Mouse (Mus musculus): ENCODE results near the gene Bmt2. TPM values are rescaled to one million over a fixed set of nuclear protein-coding genes. Genes with fewer than 3 reads are reported as not detected.

Bmt2 gene
- polyA plus RNA-seq, 1 experiment from 2014 or later: 26.5 TPM

DNA sequence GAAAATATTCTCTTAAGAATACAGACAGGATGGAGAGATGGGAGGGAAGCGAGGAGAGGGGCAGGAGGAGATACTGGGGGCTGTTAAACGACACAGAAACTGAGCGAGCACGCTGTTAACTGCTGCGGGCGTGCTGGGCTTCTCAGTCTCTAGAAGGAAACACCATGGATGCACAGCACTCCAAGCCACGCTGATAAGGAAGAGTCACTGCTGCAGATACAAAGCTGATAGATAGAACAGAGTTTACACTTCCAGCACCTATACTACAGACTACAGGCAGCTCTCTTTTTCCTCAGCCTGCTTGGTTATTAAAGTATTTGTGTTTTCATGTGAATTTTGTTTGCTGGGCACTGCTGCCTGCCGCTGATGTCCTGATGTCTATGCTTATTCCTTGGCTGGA, 91.6 kb downstream of the Bmt2 start:
- H3K27me3 ChIP-seq (ENCODE audit: control insufficient read depth, insufficient read depth, low read length): no peaks in the 10 kb centered on the region
- ATAC-seq (ENCODE audit: low FRiP score) (no peak), DNase-seq (ENCODE audit: low spot score, missing footprints) (no peak)
- WGBS: 90% methylated on average over 8 of the region's 8 CpGs
- H3K9ac ChIP-seq (ENCODE audit: low read length): no peak overlapping the region
- no peak overlapping the region for H3K4me3 ChIP-seq (ENCODE audit: low read depth, low read length)
- H3K4me2 ChIP-seq: no peak overlapping the region
- no peaks in the 10 kb centered on the region for H3K4me1 ChIP-seq (ENCODE audit: control insufficient read depth, insufficient read depth, low read length)
- H3K27ac ChIP-seq (ENCODE audit: low read depth, low read length): no peak overlapping the region
- peaks cover 4% of the 10 kb centered on the region for H3K36me3 ChIP-seq (ENCODE audit: control insufficient read depth, insufficient read depth, low read length)
- no peaks in the 10 kb centered on the region for H3K9me3 ChIP-seq (ENCODE audit: control insufficient read depth, low read length)

DNA sequence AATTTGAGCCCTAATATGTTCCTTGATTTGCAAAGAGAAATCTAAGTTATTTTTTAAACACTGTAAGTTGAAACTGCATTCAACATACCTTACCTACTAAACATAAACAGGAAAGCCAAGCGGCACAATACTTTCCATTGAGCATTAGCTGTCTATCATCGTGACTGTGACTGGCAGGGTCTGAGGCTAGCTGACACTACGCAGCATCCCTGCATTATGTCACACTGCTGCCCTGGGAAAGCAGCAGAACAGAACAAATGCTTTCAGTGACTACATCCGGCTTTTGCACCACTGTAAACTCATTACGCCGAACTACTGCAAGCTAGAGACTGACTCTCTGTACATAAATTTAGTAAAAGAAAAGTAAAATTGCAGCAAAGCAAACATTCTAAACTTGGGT, 93.0 kb downstream of the Bmt2 start:
- peaks cover 4% of the 10 kb centered on the region for H3K36me3 ChIP-seq (ENCODE audit: control insufficient read depth, insufficient read depth, low read length)
- no peaks in the 10 kb centered on the region for H3K9me3 ChIP-seq (ENCODE audit: control insufficient read depth, low read length)
- H3K9ac ChIP-seq (ENCODE audit: low read length): no peak overlapping the region
- no peak overlapping the region for H3K4me3 ChIP-seq (ENCODE audit: low read depth, low read length)
- H3K4me1 ChIP-seq (ENCODE audit: control insufficient read depth, insufficient read depth, low read length): no peaks in the 10 kb centered on the region
- no peak overlapping the region for H3K27ac ChIP-seq (ENCODE audit: low read depth, low read length)
- no peak for DNase-seq (ENCODE audit: low spot score, missing footprints)
- WGBS: 93% methylated on average over 6 of the region's 6 CpGs
- no peak overlapping the region for H3K4me2 ChIP-seq
- no peak for ATAC-seq (ENCODE audit: low FRiP score)
- H3K27me3 ChIP-seq (ENCODE audit: control insufficient read depth, insufficient read depth, low read length): no peaks in the 10 kb centered on the region

GRCm38 (mm10) chr6:13582075-13582474, 95.7 kb downstream of the Bmt2 start:
- Histone ChIP-seq H3K4me1 (ENCODE audit: control insufficient read depth, insufficient read depth, low read length) (no peaks in the 10 kb centered on the region), H3K4me3 (ENCODE audit: low read depth, low read length) (no peak overlapping the region), H3K9ac (ENCODE audit: low read length) (no peak overlapping the region), H3K36me3 (ENCODE audit: control insufficient read depth, insufficient read depth, low read length) (peaks cover 4% of the 10 kb centered on the region), H3K27me3 (ENCODE audit: control insufficient read depth, insufficient read depth, low read length) (no peaks in the 10 kb centered on the region), H3K4me2 (no peak overlapping the region), H3K27ac (ENCODE audit: low read depth, low read length) (no peak overlapping the region), H3K9me3 (ENCODE audit: control insufficient read depth, low read length) (no peaks in the 10 kb centered on the region)
- DNase-seq (ENCODE audit: low spot score, missing footprints) (no peak), ATAC-seq (ENCODE audit: low FRiP score) (no peak)
- WGBS: 97% methylated on average over 1 of the region's 1 CpGs

Other genes starting within 250 kb of the Bmt2 start
- gene Tmem168, start 69.9 kb downstream of the Bmt2 start, polyA plus RNA-seq (2014; fragmentation: Nextera tagmentation; extraction: Ambion mirVana): 37.2 and 40.4 TPM in 2 replicates
- gene Gpr85, start 162.0 kb upstream of the Bmt2 start, polyA plus RNA-seq (2014; fragmentation: Nextera tagmentation; extraction: Ambion mirVana): 26.5 and 28.0 TPM in 2 replicates
- 96.1 and 97.6 TPM in 2 replicates for gene 2610001J05Rik, start 193.6 kb upstream of the Bmt2 start, polyA plus RNA-seq (2014; fragmentation: Nextera tagmentation; extraction: Ambion mirVana)

Data from midbrain, embryonic 11.5 days (tissue).